Mouse (Mus musculus) CH12.LX (cell line): Measurements from ENCODE around the gene Olfr1353. TPM values are rescaled to one million over a fixed set of nuclear protein-coding genes. Genes with fewer than 3 reads are reported as not detected.

Experiments used
- polyA plus RNA-seq: library from polyadenylated mRNA; unstranded; fragments of >175 nt; gene quantifications from 2 replicates; pipeline ENCODE4 v1.2.1, GENCODE M21; 2012; ENCODE audit warnings: low read depth; ENCODE audit not compliant: insufficient read length
- total RNA-seq, 2 experiments: library from RNA; depleted of rRNA; stranded (reverse); fragments of 300-350 nt in 1 of 2; fragments of >200 nt in 1 of 2; gene quantifications; 2 replicates each; pipeline ENCODE4 v1.2.3; 2012 to 2014

Olfr1353 gene
- total and polyA plus RNA-seq, 3 experiments, result not detected

Other genes with a start within 250 kb of the Olfr1353 start
- gene Casp14, start 245.0 kb upstream of the Olfr1353 start, total RNA-seq (2012; rRNA removed), result not detected in 2 replicates
- gene Casp14, start 245.0 kb upstream of the Olfr1353 start, total RNA-seq (2014; rRNA removed), result not detected in 2 replicates
- gene Casp14, start 245.0 kb upstream of the Olfr1353 start, polyA plus RNA-seq, result not detected in 2 replicates
- not detected in 2 replicates for gene Ccdc105, start 210.2 kb upstream of the Olfr1353 start, total RNA-seq (2012; rRNA removed)
- not detected in 2 replicates for gene Ccdc105, start 210.2 kb upstream of the Olfr1353 start, total RNA-seq (2014; rRNA removed)
- not detected in 2 replicates for gene Ccdc105, start 210.2 kb upstream of the Olfr1353 start, polyA plus RNA-seq
- 0.04 TPM in 1 of 2 replicates, not detected in the other for gene Slc1a6, start 182.8 kb upstream of the Olfr1353 start, total RNA-seq (2012; rRNA removed)
- not detected in 2 replicates for gene Slc1a6, start 182.8 kb upstream of the Olfr1353 start, total RNA-seq (2014; rRNA removed)
- gene Slc1a6, start 182.8 kb upstream of the Olfr1353 start, polyA plus RNA-seq, result not detected in 2 replicates
- gene Olfr1356, start 111.1 kb upstream of the Olfr1353 start, total RNA-seq (2012; rRNA removed), result not detected in 2 replicates
- gene Olfr1356, start 111.1 kb upstream of the Olfr1353 start, total RNA-seq (2014; rRNA removed), result not detected in 2 replicates
- gene Olfr1356, start 111.1 kb upstream of the Olfr1353 start, polyA plus RNA-seq, result not detected in 2 replicates
- not detected in 2 replicates for gene Olfr1355, start 87.8 kb upstream of the Olfr1353 start, total RNA-seq (2012; rRNA removed)
- not detected in 2 replicates for gene Olfr1355, start 87.8 kb upstream of the Olfr1353 start, total RNA-seq (2014; rRNA removed)
- not detected in 2 replicates for gene Olfr1355, start 87.8 kb upstream of the Olfr1353 start, polyA plus RNA-seq
- gene Olfr1354, start 50.1 kb upstream of the Olfr1353 start, total RNA-seq (2012; rRNA removed), result not detected in 2 replicates
- not detected in 2 replicates for gene Olfr1354, start 50.1 kb upstream of the Olfr1353 start, total RNA-seq (2014; rRNA removed)
- gene Olfr1354, start 50.1 kb upstream of the Olfr1353 start, polyA plus RNA-seq, result not detected in 2 replicates
- gene Olfr8, start 12.7 kb upstream of the Olfr1353 start, total RNA-seq (2012; rRNA removed), result not detected in 2 replicates
- not detected in 2 replicates for gene Olfr8, start 12.7 kb upstream of the Olfr1353 start, total RNA-seq (2014; rRNA removed)
- gene Olfr8, start 12.7 kb upstream of the Olfr1353 start, polyA plus RNA-seq, result not detected in 2 replicates
- gene Olfr1352, start 17.7 kb downstream of the Olfr1353 start, total RNA-seq (2012; rRNA removed), result not detected in 2 replicates
- not detected in 2 replicates for gene Olfr1352, start 17.7 kb downstream of the Olfr1353 start, total RNA-seq (2014; rRNA removed)
- not detected in 2 replicates for gene Olfr1352, start 17.7 kb downstream of the Olfr1353 start, polyA plus RNA-seq
- not detected in 2 replicates for gene Olfr1351, start 49.2 kb downstream of the Olfr1353 start, total RNA-seq (2012; rRNA removed)
- gene Olfr1351, start 49.2 kb downstream of the Olfr1353 start, total RNA-seq (2014; rRNA removed), result not detected in 2 replicates
- gene Olfr1351, start 49.2 kb downstream of the Olfr1353 start, polyA plus RNA-seq, result not detected in 2 replicates
- not detected in 2 replicates for gene Olfr57, start 65.4 kb downstream of the Olfr1353 start, total RNA-seq (2012; rRNA removed)
- gene Olfr57, start 65.4 kb downstream of the Olfr1353 start, total RNA-seq (2014; rRNA removed), result not detected in 2 replicates
- not detected in 2 replicates for gene Olfr57, start 65.4 kb downstream of the Olfr1353 start, polyA plus RNA-seq
- gene 2610008E11Rik, start 134.3 kb downstream of the Olfr1353 start, total RNA-seq (2012; rRNA removed), result 3.5 TPM in 2 replicates
- 3.0 and 3.8 TPM in 2 replicates for gene 2610008E11Rik, start 134.3 kb downstream of the Olfr1353 start, total RNA-seq (2014; rRNA removed)
- 2.2 and 2.3 TPM in 2 replicates for gene 2610008E11Rik, start 134.3 kb downstream of the Olfr1353 start, polyA plus RNA-seq
- not detected in 2 replicates for gene Vmn2r80, start 185.5 kb downstream of the Olfr1353 start, total RNA-seq (2012; rRNA removed)
- gene Vmn2r80, start 185.5 kb downstream of the Olfr1353 start, total RNA-seq (2014; rRNA removed), result not detected in 2 replicates
- not detected in 2 replicates for gene Vmn2r80, start 185.5 kb downstream of the Olfr1353 start, polyA plus RNA-seq